Mouse (Mus musculus): ENCODE measurements around the gene Rad54l2. TPM values are rescaled to one million over a fixed set of nuclear protein-coding genes. Genes with fewer than 3 reads are reported as not detected.

Gene Rad54l2
- polyA plus RNA-seq, 1 experiment from 2014 or later, result 12.6 TPM

DNA sequence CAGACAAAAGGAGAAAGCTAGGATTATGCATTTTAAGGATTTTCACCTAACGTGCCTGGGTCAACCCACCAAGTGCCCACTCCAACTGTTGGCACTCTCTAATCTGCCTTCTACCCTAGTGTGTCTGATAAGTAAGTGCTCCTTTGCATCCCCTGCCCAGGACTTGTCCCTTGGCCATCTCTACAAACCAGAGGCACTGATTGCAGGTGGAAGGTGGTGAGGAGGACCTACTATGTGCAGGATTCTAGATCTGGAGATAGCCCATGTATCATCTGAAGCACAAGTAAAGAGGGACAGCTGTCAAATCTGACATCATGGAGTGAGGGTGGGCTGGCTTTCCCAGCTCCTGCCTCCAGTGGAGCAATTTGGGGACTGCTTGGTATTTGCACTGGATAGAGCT lies 129.1 kb downstream of the Rad54l2 start:
- H3K36me3 ChIP-seq, result peaks cover 44% of the 10 kb centered on the region
- WGBS, result 75% methylated on average over 1 of the region's 1 CpGs
- H3K4me1 ChIP-seq, result peaks cover 18% of the 10 kb centered on the region

DNA sequence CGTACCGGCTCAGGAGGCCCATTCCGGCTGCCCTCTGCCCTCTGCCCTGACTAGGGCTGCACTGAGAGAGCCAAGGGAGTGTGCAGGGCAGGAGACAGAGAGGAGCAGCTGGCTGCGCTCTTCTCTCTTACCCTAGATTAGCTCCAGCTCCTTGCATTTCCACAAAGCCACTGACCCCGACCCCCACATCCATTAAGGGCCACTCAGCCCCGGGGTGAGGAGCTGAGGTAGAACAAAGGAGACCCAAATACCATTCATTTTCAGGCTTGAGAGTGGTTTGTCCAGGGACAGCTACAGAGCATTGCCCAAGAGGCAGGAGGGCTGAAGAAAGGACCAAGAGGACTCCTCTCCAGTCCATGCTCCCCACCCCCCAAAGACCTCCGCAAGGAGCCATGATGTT lies 129.6 kb downstream of the Rad54l2 start:
- WGBS, result 82% methylated on average over 7 of the region's 7 CpGs
- H3K36me3 ChIP-seq, result peaks cover 43% of the 10 kb centered on the region
- H3K9me3 ChIP-seq (replicated peaks), result no peaks in the 10 kb centered on the region
- H3K4me1 ChIP-seq, result peaks cover 18% of the 10 kb centered on the region
- H3K4me3 ChIP-seq, result no peak overlapping the region
- H3K27ac ChIP-seq, result no peak overlapping the region
- H3K27me3 ChIP-seq (ENCODE audit: low read depth, poor library complexity, severe bottlenecking), result peaks cover 32% of the 10 kb centered on the region
- no peak for DNase-seq (ENCODE audit: low spot score)

More for the DNA sequence above, 129.1 kb downstream of the Rad54l2 start:
- Histone ChIP-seq H3K27me3 (ENCODE audit: low read depth, poor library complexity, severe bottlenecking) (peaks cover 27% of the 10 kb centered on the region), H3K4me3 (no peak overlapping the region), H3K27ac (no peak overlapping the region), H3K9me3 (replicated peaks) (no peaks in the 10 kb centered on the region)
- no peak for DNase-seq (ENCODE audit: low spot score)

DNA sequence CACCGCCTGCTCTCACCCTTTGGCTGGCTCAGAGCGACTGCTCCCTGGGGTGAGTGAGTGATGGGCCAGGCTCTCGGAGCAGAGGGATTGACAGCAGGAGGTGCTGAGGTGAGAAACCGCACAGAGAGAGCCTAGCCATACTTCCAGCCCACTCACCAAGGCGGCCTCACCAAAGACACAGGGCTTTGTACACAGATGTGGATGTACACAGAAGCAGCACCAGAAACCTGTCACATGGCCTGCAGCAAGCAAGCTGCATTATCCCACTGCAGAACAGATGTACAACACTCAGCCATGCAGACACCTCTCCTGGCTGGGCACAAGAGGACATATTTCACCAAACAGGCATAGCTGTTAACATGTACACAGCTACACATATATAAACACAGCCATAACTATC lies 131.4 kb downstream of the Rad54l2 start:
- Histone ChIP-seq H3K27me3 (ENCODE audit: low read depth, poor library complexity, severe bottlenecking) (peaks cover 48% of the 10 kb centered on the region), H3K4me3 (no peak overlapping the region), H3K4me1 (peaks cover 18% of the 10 kb centered on the region), H3K36me3 (peaks cover 42% of the 10 kb centered on the region), H3K27ac (no peak overlapping the region), H3K9me3 (replicated peaks) (no peaks in the 10 kb centered on the region)
- DNase-seq (ENCODE audit: low spot score), result no peak
- 34% methylated on average over 5 of the region's 5 CpGs for WGBS

DNA sequence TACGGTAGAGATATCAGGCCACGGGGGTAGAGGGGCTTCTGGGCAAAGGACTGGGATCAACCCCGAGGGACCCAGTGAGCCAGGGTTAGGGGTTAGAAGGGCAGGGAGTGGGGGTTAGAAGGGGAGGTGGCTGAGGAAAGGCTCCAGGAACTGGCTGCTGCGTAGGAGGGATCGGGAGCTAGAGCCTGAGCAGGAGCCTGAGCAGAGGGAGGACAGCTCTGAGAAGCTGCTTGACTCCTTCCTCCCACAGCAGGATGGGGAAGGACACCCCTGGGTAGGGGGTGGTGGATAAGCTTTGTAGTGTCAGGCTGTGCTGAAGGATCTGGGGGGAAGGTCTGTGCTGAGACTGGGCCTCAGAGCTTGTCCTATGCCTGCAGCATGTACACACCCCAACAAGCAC lies 132.2 kb downstream of the Rad54l2 start:
- Histone ChIP-seq H3K4me1 (peaks cover 18% of the 10 kb centered on the region), H3K9me3 (replicated peaks) (no peaks in the 10 kb centered on the region), H3K4me3 (no peak overlapping the region), H3K27ac (no peak overlapping the region), H3K36me3 (peaks cover 35% of the 10 kb centered on the region), H3K27me3 (ENCODE audit: low read depth, poor library complexity, severe bottlenecking) (peaks cover 50% of the 10 kb centered on the region)
- WGBS, result 58% methylated on average over 5 of the region's 5 CpGs
- DNase-seq (ENCODE audit: low spot score), result no peak

DNA sequence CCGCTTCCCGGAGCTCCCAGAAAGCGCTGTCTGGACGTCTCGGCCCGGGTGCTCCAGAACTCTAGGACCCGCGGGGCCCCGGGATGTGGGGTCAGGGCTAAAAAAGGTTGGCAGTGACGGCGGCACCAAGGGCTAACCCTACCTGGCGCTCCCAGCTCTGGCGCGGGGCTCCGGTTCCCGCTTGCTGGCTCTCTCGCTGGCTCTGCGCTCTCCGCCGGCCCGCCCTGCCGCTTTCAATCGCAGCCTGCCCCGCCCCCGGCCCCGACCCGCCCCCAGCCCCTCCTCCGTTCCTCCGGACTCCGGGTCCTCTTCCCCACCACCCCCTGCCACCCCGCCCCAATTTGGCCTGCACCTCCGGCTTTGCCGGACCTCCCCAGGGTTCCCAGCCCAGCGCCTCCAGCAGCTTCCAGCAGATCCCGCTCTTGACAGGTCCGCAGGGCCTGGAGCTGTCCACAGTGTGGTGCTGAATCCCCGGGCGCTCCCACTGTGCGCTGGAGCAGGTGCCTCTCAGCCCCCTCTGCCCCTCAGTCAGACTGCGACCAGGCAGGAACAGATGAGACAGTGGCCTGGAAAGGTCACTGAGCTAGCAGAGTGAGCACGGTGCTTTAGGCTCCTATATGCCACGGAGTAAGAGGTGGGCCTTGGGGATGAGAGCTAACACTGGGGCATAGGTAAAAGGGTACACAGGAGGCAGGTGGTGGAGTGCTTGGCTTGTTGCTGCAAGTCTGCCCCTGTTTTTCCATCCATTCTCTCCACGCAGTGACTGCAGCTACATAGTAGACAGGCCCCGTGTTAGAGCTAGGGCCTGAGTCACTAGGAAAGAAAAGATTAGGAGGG lies 132.9 kb downstream of the Rad54l2 start, which contains the start of gene Grm2:
Gene Grm2, minus strand, starts transcription at position 199 of the 837 bp plus-strand sequence.
- peaks cover 50% of the 10 kb centered on the region for H3K27me3 ChIP-seq (ENCODE audit: low read depth, poor library complexity, severe bottlenecking)
- H3K9me3 ChIP-seq (replicated peaks), result no peaks in the 10 kb centered on the region
- H3K27ac ChIP-seq, result no peak within 1 kb of the TSS
- H3K4me1 ChIP-seq, result peaks cover 13% of the 10 kb centered on the region
- peak; percentile 90 for DNase-seq (ENCODE audit: low spot score)
- peaks cover 28% of the 10 kb centered on the region for H3K36me3 ChIP-seq
- WGBS, result 1% methylated on average over 41 of the region's 44 CpGs
- H3K4me3 ChIP-seq, result peak within 1 kb of the TSS; percentile 43

DNA sequence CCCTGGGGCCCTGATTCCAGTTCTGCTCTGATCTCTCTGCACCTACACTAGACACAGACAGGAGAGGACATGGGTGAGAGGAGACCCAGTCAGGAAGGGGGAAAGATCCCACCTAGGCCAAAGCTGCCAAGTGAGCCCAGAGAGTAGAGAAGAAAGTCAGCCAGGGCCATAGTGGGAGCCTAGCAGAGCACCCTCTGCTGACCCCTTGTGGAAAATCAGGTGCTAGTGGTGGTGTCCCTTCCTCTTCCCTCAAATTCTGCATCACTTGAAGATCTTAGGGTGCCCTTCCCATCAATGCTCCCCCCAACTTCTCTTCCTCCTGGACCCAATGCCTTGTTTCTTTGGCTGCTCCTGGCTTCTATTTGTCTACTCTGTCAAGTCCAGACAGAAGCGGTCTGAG lies 136.3 kb downstream of the Rad54l2 start:
- DNase-seq (ENCODE audit: low spot score), result no peak

DNA sequence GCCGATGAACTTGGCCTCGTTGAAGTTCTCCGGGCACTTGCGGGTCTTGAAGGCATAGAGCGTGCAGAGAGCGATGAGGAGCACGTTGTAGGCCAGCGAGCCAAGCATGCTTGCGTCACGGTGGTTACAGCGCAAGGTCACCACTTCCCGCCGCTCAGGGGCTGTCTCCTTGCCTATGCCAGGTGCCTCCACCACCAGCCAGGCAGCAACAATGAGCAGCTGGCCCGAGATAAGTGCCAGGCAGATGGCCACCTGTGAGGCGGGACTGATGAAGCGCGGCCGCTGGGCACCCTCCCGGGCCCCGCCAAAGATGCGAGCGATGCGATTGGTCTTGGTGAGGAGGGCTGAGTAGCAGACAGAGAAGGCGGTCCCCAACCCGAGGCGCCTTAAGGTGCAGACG lies 141.8 kb downstream of the Rad54l2 start:
- Histone ChIP-seq H3K27me3 (ENCODE audit: low read depth, poor library complexity, severe bottlenecking) (peaks cover 14% of the 10 kb centered on the region; the same call in 1 of the 2 replicates), H3K4me1 (no peaks in the 10 kb centered on the region), H3K27ac (no peak overlapping the region), H3K36me3 (no peaks in the 10 kb centered on the region), H3K9me3 (replicated peaks) (no peaks in the 10 kb centered on the region), H3K4me3 (no peak overlapping the region)
- WGBS, result 73% methylated on average over 27 of the region's 27 CpGs
- no peak for DNase-seq (ENCODE audit: low spot score)

More for the DNA sequence above, 136.3 kb downstream of the Rad54l2 start:
- Histone ChIP-seq H3K4me3 (no peak overlapping the region), H3K27me3 (ENCODE audit: low read depth, poor library complexity, severe bottlenecking) (peaks cover 52% of the 10 kb centered on the region), H3K9me3 (replicated peaks) (no peaks in the 10 kb centered on the region), H3K27ac (no peak overlapping the region), H3K4me1 (peaks cover 12% of the 10 kb centered on the region), H3K36me3 (no peaks in the 10 kb centered on the region)
- 70% methylated on average over 1 of the region's 1 CpGs for WGBS

DNA sequence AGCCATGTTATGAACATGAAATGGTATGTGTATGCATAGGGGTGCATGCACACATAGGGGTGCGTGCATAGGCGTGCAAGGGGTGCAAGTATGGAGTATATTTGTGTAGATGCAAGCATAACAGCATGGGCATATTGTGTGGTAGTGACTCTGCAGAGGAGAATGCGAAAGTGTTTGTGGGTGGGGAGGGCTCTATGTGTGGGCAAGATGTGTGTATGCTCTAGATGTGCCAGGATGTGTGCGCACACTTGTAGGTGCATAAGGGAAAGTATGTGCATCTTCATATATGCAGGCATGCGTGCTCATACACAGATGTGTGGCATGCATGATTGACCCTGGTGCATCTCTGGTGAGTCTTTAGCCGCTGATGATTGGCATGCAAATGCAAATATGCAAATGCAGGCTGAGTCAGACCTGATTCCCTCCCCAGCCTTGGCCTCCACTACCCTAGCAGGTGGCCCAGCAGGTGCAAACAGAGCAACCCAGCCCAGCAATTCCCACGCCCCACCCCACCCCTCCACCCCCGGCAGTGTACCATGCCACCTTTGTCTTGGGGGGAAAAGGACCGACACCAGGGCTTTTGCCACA lies 143.2 kb downstream of the Rad54l2 start:
- no peaks in the 10 kb centered on the region for H3K9me3 ChIP-seq (replicated peaks)
- 79% methylated on average over 9 of the region's 9 CpGs for WGBS
- no peak overlapping the region for H3K4me3 ChIP-seq
- no peak for DNase-seq (ENCODE audit: low spot score)
- no peak overlapping the region for H3K27ac ChIP-seq
- H3K4me1 ChIP-seq, result no peaks in the 10 kb centered on the region
- peaks cover 14% of the 10 kb centered on the region; the same call in 1 of the 2 replicates for H3K27me3 ChIP-seq (ENCODE audit: low read depth, poor library complexity, severe bottlenecking)
- no peaks in the 10 kb centered on the region for H3K36me3 ChIP-seq

DNA sequence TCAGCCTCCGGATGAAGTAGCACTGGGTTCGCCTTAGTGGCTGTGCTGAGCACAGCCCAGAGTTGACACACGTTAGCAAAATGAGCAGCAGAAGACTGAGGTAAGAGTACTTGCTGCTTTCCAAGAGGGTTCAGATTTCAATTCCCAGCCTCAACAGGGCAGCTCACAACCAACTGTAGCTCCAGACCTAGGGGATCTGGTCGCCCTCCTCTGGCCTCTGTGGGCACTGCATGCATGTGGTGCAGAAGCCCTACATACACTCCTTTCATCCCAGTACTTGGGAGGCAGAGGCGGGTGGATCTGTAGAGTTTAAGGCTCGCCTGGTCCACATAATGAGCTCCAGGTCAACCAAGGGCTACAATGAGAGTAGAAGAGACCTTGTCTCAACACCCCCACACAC lies 145.2 kb downstream of the Rad54l2 start:
- H3K27me3 ChIP-seq (ENCODE audit: low read depth, poor library complexity, severe bottlenecking), result peaks cover 14% of the 10 kb centered on the region; the same call in 1 of the 2 replicates
- no peaks in the 10 kb centered on the region for H3K4me1 ChIP-seq
- 74% methylated on average over 6 of the region's 6 CpGs for WGBS
- no peak overlapping the region for H3K27ac ChIP-seq
- DNase-seq (ENCODE audit: low spot score), result no peak
- H3K4me3 ChIP-seq, result no peak overlapping the region
- H3K9me3 ChIP-seq (replicated peaks), result no peaks in the 10 kb centered on the region
- no peaks in the 10 kb centered on the region for H3K36me3 ChIP-seq

DNA sequence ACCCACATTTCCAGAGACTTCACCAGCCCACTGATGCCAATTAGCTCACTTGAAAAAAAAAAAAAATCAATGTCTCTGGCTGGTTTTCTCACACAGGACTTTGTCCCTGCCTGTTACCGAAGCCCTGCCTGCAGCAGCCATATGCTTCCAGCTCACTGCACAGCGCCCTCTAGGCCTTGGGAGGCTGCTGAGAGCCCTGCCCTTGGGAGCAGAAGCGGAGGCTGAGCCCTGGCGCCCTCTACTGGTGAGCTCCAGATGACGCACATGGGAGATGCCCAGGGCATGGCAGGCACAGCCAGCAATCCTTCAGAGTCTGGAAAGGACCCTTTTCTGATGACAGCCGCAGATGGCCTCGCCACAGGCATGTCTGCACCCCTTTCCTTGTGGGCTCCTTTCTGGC lies 145.9 kb downstream of the Rad54l2 start:
- H3K27me3 ChIP-seq (ENCODE audit: low read depth, poor library complexity, severe bottlenecking), result peaks cover 14% of the 10 kb centered on the region; the same call in 1 of the 2 replicates
- no peaks in the 10 kb centered on the region for H3K36me3 ChIP-seq
- H3K4me3 ChIP-seq, result no peak overlapping the region
- H3K27ac ChIP-seq, result no peak overlapping the region
- WGBS, result 40% methylated on average over 7 of the region's 7 CpGs
- DNase-seq (ENCODE audit: low spot score), result peak; percentile 84
- no peaks in the 10 kb centered on the region for H3K4me1 ChIP-seq
- no peaks in the 10 kb centered on the region for H3K9me3 ChIP-seq (replicated peaks)

DNA sequence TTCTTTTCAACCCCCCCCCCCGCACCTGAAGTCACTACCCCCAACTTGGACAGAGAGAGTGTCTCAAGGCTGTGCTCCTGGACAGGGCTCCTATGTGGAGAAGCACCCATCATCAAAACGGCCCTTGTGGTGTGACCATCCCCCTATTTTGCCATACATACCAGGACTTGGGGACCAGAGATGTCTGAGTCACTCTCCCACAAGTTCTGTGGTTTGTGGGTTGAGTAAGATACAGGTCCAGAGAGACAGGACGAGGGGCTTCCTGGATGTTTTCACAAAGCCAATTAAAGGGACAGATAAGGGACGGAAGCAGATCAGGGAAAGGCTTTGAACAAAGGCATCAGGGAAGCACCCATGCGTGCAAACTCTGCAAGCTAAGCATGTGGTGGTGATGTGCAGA lies 147.6 kb downstream of the Rad54l2 start:
- Histone ChIP-seq H3K36me3 (no peaks in the 10 kb centered on the region), H3K4me3 (no peak overlapping the region), H3K27me3 (ENCODE audit: low read depth, poor library complexity, severe bottlenecking) (no peaks in the 10 kb centered on the region), H3K9me3 (replicated peaks) (no peaks in the 10 kb centered on the region), H3K4me1 (no peaks in the 10 kb centered on the region), H3K27ac (no peak overlapping the region)
- 75% methylated on average over 5 of the region's 5 CpGs for WGBS
- DNase-seq (ENCODE audit: low spot score), result no peak

DNA sequence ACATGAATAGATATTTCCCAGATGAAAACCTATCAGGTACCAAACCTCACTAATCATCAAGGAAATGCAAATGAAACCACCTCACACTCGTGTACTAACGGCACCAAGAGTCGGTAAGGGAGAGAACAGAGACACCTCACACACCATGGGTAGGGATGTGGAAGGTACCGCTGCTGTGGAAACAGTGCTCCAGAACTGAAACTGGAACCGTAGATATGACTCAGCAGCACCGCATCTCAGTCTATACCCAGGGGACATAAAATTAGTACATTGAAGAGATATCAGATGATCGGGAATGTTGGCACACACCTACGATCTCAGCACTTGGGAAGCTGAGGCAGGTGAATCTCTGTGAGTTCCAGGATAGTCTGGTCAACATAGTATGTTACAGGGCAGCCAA lies 150.8 kb downstream of the Rad54l2 start:
- H3K27ac ChIP-seq, result no peak overlapping the region
- H3K4me3 ChIP-seq, result no peak overlapping the region
- WGBS, result 91% methylated on average over 8 of the region's 8 CpGs
- no peaks in the 10 kb centered on the region for H3K27me3 ChIP-seq (ENCODE audit: low read depth, poor library complexity, severe bottlenecking)
- no peaks in the 10 kb centered on the region for H3K4me1 ChIP-seq
- no peaks in the 10 kb centered on the region for H3K36me3 ChIP-seq
- DNase-seq (ENCODE audit: low spot score), result no peak
- no peaks in the 10 kb centered on the region for H3K9me3 ChIP-seq (replicated peaks)

Data from limb, embryonic 10.5 days (tissue).